Mouse (Mus musculus): ENCODE results near the gene Nxpe3. TPM values are rescaled to one million over a fixed set of nuclear protein-coding genes. Genes with fewer than 3 reads are reported as not detected.
A peak's percentile ranks its signal among the peaks of the same experiment; 100 is the strongest.
"Not testable (repeated sequence)": the region's sequence is repeated elsewhere in the genome, so short reads cannot be mapped to it uniquely, and the experiment has no call there.

Nxpe3 gene
- polyA plus RNA-seq, 1 experiment: 7.5 TPM

- peaks cover 5% of the 10 kb centered on the region for H3K4me1 ChIP-seq (ENCODE audit: control insufficient read depth, insufficient read depth, low read length)
- no peak overlapping the region for H3K27ac ChIP-seq (ENCODE audit: insufficient read depth, low read length)
- no peak overlapping the region for H3K4me3 ChIP-seq (ENCODE audit: insufficient read depth, low read length)
- TF ChIP-seq POLR2A (IDR thresholded peaks at IDR 0.05; ENCODE audit: extremely low read depth, insufficient read depth, low read length): no peak
- no peak for TF ChIP-seq CTCF (IDR thresholded peaks at IDR 0.05; ENCODE audit: extremely low read depth, insufficient read depth, low read length)
These were observed 34.0 kb downstream of the Nxpe3 start for GRCm38 (mm10) chr16:55861104-55861503.

DNA sequence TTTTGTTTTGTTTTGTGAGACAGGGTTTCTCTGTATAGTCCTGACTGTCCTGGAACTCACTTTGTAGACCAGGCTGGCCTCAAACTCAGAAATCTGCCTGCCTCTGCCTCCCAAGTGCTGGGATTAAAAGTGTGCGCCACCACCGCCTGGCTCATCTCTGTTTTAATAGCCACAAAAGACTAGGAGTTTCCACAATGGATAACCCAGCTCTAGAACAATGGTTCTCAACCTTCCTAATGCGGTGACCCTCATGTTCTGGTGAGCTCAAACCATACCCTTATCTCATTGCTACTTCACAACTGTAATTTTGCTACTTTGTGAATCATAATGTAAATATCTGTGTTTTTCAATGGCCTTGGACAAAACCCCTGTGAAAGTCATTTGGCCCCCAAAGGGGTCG lies 35.7 kb downstream of the Nxpe3 start:
- H3K4me1 ChIP-seq (ENCODE audit: control insufficient read depth, insufficient read depth, low read length); H3K27ac ChIP-seq (ENCODE audit: insufficient read depth, low read length); H3K4me3 ChIP-seq (ENCODE audit: insufficient read depth, low read length): not testable (repeated sequence)

DNA sequence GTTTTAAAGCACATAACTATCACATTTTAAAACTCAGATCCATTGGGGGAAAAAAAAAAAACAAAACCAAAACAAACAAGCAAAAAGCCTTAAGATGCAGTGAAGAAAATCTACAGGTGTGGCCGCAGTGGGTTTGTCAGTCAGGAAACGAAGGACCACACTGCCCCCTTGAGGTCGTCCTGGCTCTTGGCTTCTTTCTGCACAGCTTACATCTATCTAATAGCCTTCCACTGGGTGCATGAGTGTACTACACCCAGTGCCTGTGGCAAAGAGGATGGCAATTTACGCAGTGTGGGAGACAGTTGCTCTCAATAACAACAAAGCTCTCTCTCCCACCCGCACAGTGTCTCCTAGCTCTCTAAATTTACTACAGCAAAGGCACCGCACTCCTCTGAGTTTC lies 36.6 kb downstream of the Nxpe3 start:
- H3K27ac ChIP-seq (ENCODE audit: insufficient read depth, low read length): no peak overlapping the region
- peaks cover 5% of the 10 kb centered on the region for H3K4me1 ChIP-seq (ENCODE audit: control insufficient read depth, insufficient read depth, low read length)
- peak; percentile 77 for TF ChIP-seq CTCF (IDR thresholded peaks at IDR 0.05; ENCODE audit: extremely low read depth, insufficient read depth, low read length)
- no peak for TF ChIP-seq POLR2A (IDR thresholded peaks at IDR 0.05; ENCODE audit: extremely low read depth, insufficient read depth, low read length)
- no peak overlapping the region for H3K4me3 ChIP-seq (ENCODE audit: insufficient read depth, low read length)

DNA sequence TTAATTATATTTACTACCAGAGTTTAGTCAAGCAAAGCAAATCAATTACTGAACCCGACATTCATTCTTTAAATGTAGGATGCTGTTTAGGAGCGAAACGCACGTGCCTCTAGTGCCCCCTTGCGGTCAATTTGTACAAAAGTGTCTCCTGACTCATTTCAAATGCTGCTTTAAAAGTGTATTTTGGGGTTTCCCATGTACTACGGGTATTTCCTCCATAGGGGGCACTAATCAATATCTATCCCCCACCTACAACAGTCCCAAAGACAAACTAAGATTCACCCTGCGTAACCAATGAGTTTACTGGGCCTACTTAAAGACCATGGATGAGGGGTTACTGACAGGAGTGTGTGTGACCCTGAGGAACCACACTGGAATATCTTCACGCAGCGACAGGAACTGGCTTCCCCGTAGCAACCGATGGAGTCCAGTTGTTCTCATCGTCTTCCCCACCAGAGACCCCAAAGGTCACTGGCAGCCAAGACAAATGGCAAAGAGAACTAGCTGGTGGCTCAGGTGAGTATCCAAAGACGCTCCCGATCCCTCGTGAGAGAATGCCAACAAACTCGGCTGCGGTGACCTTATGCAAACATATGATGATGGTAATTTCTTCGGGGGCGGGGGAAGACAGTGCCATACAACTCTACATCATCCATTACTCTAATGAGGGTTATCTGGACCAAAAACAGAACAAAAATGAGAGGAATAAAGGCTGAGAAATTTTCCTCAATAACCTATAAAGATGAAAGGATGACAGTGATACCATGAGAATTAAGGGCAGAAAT lies 42.0 kb downstream of the Nxpe3 start:
- H3K27ac ChIP-seq (ENCODE audit: insufficient read depth, low read length): no peak overlapping the region
- TF ChIP-seq CTCF (IDR thresholded peaks at IDR 0.05; ENCODE audit: extremely low read depth, insufficient read depth, low read length) (peak; percentile 85), POLR2A (IDR thresholded peaks at IDR 0.05; ENCODE audit: extremely low read depth, insufficient read depth, low read length) (no peak)
- no peaks in the 10 kb centered on the region for H3K4me1 ChIP-seq (ENCODE audit: control insufficient read depth, insufficient read depth, low read length)
- no peak overlapping the region for H3K4me3 ChIP-seq (ENCODE audit: insufficient read depth, low read length)

DNA sequence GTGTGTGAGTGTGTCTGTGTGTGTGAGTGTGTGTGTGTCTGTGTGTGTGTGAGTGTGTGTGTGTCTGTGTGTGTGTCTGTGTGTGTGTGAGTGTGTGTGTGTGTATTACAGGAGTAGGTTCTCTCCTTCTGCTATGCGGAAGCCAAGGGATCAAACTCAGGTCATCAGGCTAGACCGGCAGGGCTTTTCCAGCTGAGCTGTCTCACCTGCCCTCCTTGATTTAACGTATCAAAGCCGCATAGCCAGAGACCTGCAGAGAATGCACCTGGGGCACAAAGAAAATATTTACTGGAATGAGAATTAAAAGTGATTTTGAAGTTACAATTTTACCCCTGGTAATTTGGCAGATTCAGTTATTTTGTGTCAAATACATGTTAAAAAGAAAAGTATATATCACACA lies 42.6 kb downstream of the Nxpe3 start:
- H3K4me1 ChIP-seq (ENCODE audit: control insufficient read depth, insufficient read depth, low read length): no peaks in the 10 kb centered on the region
- no peak overlapping the region for H3K27ac ChIP-seq (ENCODE audit: insufficient read depth, low read length)
- H3K4me3 ChIP-seq (ENCODE audit: insufficient read depth, low read length): no peak overlapping the region
- TF ChIP-seq CTCF (IDR thresholded peaks at IDR 0.05; ENCODE audit: extremely low read depth, insufficient read depth, low read length) (no peak), POLR2A (IDR thresholded peaks at IDR 0.05; ENCODE audit: extremely low read depth, insufficient read depth, low read length) (no peak)

DNA sequence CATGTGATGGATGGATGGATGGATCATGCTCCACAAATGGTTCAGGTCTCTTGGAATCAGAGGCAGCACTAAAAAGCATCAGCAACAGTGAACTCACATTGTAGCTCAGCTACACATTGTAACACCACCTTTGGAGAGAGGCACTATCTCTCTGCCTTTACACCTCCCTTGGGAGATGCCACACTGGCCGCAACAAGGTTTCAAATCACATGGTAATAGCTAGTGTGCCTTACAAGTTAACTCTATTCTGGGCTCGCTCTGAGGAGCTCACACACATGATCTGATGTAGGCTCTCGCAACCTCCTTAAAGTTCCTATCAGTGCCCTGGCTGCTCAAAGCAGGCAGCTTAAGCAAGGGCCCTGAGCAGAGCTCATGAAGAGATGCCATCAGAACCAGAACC lies 44.6 kb downstream of the Nxpe3 start:
- no peak overlapping the region for H3K27ac ChIP-seq (ENCODE audit: insufficient read depth, low read length)
- TF ChIP-seq CTCF (IDR thresholded peaks at IDR 0.05; ENCODE audit: extremely low read depth, insufficient read depth, low read length) (no peak), POLR2A (IDR thresholded peaks at IDR 0.05; ENCODE audit: extremely low read depth, insufficient read depth, low read length) (no peak)
- H3K4me1 ChIP-seq (ENCODE audit: control insufficient read depth, insufficient read depth, low read length): no peaks in the 10 kb centered on the region
- no peak overlapping the region for H3K4me3 ChIP-seq (ENCODE audit: insufficient read depth, low read length)

DNA sequence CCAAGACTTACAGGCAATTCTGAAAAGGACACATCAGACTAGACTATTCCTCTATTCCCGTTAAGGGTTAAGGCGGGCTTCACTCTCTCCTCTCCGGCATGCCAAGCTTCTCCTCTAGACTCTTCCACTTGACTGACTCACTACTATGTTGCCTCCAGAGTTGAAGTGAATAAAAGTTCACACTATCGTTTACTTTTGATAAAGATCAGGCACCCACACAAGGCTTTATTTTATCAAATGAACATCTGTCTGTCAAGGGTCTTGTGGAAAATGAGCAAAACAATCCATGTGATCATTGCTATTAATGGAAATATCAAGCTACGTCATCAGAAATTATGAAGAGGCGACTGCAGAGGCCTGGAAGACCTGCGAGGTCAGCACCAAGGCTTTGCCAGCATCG lies 47.4 kb downstream of the Nxpe3 start:
- Histone ChIP-seq H3K4me3 (ENCODE audit: insufficient read depth, low read length) (no peak overlapping the region), H3K4me1 (ENCODE audit: control insufficient read depth, insufficient read depth, low read length) (no peaks in the 10 kb centered on the region)
- TF ChIP-seq CTCF (IDR thresholded peaks at IDR 0.05; ENCODE audit: extremely low read depth, insufficient read depth, low read length): no peak
- no peak for TF ChIP-seq POLR2A (IDR thresholded peaks at IDR 0.05; ENCODE audit: extremely low read depth, insufficient read depth, low read length)

GRCm38 (mm10) chr16:55844847-55845246 lies 50.2 kb downstream of the Nxpe3 start:
- TF ChIP-seq CTCF (IDR thresholded peaks at IDR 0.05; ENCODE audit: extremely low read depth, insufficient read depth, low read length) (no peak), POLR2A (IDR thresholded peaks at IDR 0.05; ENCODE audit: extremely low read depth, insufficient read depth, low read length) (no peak)
- Histone ChIP-seq H3K27ac (ENCODE audit: insufficient read depth, low read length) (no peak overlapping the region), H3K4me1 (ENCODE audit: control insufficient read depth, insufficient read depth, low read length) (no peaks in the 10 kb centered on the region), H3K4me3 (ENCODE audit: insufficient read depth, low read length) (no peak overlapping the region)

More for the DNA sequence above, 47.4 kb downstream of the Nxpe3 start:
- no peak overlapping the region for H3K27ac ChIP-seq (ENCODE audit: insufficient read depth, low read length)

GRCm38 (mm10) chr16:55843919-55844318 lies 51.2 kb downstream of the Nxpe3 start:
- TF ChIP-seq POLR2A (IDR thresholded peaks at IDR 0.05; ENCODE audit: extremely low read depth, insufficient read depth, low read length) (no peak), CTCF (IDR thresholded peaks at IDR 0.05; ENCODE audit: extremely low read depth, insufficient read depth, low read length) (no peak)
- Histone ChIP-seq H3K27ac (ENCODE audit: insufficient read depth, low read length) (no peak overlapping the region), H3K4me3 (ENCODE audit: insufficient read depth, low read length) (no peak overlapping the region), H3K4me1 (ENCODE audit: control insufficient read depth, insufficient read depth, low read length) (no peaks in the 10 kb centered on the region)

DNA sequence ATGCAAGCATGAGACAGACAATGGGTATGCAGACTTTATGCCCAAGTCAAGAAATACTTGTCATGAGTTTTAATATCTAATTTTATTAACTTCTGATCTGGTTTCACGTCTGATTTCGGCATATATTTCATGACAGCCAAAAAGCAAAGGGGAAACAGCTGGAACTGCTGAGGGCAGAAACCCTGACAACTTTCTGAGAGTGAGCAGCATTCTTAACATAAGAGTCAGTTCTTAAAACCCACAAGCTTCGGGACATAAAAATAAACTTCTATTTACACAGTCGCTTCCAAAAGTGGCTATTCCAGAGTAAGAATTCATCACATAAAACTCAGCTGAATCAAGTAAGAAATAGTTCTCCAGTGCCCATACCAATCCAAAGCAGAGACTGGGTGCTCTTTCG lies 52.0 kb downstream of the Nxpe3 start:
- no peak overlapping the region for H3K4me3 ChIP-seq (ENCODE audit: insufficient read depth, low read length)
- TF ChIP-seq CTCF (IDR thresholded peaks at IDR 0.05; ENCODE audit: extremely low read depth, insufficient read depth, low read length) (no peak), POLR2A (IDR thresholded peaks at IDR 0.05; ENCODE audit: extremely low read depth, insufficient read depth, low read length) (no peak)
- no peaks in the 10 kb centered on the region for H3K4me1 ChIP-seq (ENCODE audit: control insufficient read depth, insufficient read depth, low read length)
- H3K27ac ChIP-seq (ENCODE audit: insufficient read depth, low read length): no peak overlapping the region
